Mouse (Mus musculus): ENCODE measurements around the gene Naa80. TPM values are rescaled to one million over a fixed set of nuclear protein-coding genes. Genes with fewer than 3 reads are reported as not detected.
"Not testable (repeated sequence)": the region's sequence is repeated elsewhere in the genome, so short reads cannot be mapped to it uniquely, and the experiment has no call there.

Naa80 gene
- polyA plus RNA-seq, 1 experiment: 46.3 TPM

- H3K4me3 ChIP-seq (ENCODE audit: low read depth, low read length); H3K27me3 ChIP-seq (ENCODE audit: control insufficient read depth, insufficient read depth, low read length); H3K27ac ChIP-seq (ENCODE audit: insufficient read depth, low read depth, low read length): not testable (repeated sequence)
- 89% methylated on average over 6 of the region's 6 CpGs for WGBS
- TF ChIP-seq CTCF (IDR thresholded peaks at IDR 0.05; ENCODE audit: extremely low read depth, insufficient read length, insufficient replicate concordance, low read depth, low read length): peak; percentile 6; the same call in 1 of the 2 replicates
- peaks cover 13% of the 10 kb centered on the region for H3K36me3 ChIP-seq (ENCODE audit: control insufficient read depth, insufficient read depth, low read length)
- H3K4me1 ChIP-seq (ENCODE audit: control insufficient read depth, insufficient read depth, insufficient read length, low read length): peaks cover 41% of the 10 kb centered on the region
These were observed 4.9 kb upstream of the Naa80 start for GRCm38 (mm10) chr9:107573774-107574173.

- H3K4me1 ChIP-seq (ENCODE audit: control insufficient read depth, insufficient read depth, insufficient read length, low read length): peaks cover 31% of the 10 kb centered on the region
- no peak overlapping the region for H3K4me3 ChIP-seq (ENCODE audit: low read depth, low read length)
- TF ChIP-seq CTCF (IDR thresholded peaks at IDR 0.05; ENCODE audit: extremely low read depth, insufficient read length, insufficient replicate concordance, low read depth, low read length) (no peak), POLR2A (IDR thresholded peaks at IDR 0.05; ENCODE audit: low read depth, low read length) (no peak)
- peaks cover 13% of the 10 kb centered on the region for H3K36me3 ChIP-seq (ENCODE audit: control insufficient read depth, insufficient read depth, low read length)
- no peaks in the 10 kb centered on the region for H3K27me3 ChIP-seq (ENCODE audit: control insufficient read depth, insufficient read depth, low read length)
- 23% methylated on average over 14 of the region's 14 CpGs for WGBS
- H3K27ac ChIP-seq (ENCODE audit: insufficient read depth, low read depth, low read length): peak overlapping the region; percentile 89
These were observed 2.9 kb upstream of the Naa80 start for GRCm38 (mm10) chr9:107575579-107576356.

- no peak for TF ChIP-seq CTCF (IDR thresholded peaks at IDR 0.05; ENCODE audit: extremely low read depth, insufficient read length, insufficient replicate concordance, low read depth, low read length)
- peak; percentile 46; the same call in 1 of the 2 replicates for TF ChIP-seq POLR2A (IDR thresholded peaks at IDR 0.05; ENCODE audit: low read depth, low read length)
- Histone ChIP-seq H3K27me3 (ENCODE audit: control insufficient read depth, insufficient read depth, low read length) (no peaks in the 10 kb centered on the region), H3K27ac (ENCODE audit: insufficient read depth, low read depth, low read length) (peak within 1 kb of the TSS; percentile 89), H3K4me3 (ENCODE audit: low read depth, low read length) (peak within 1 kb of the TSS; percentile 56), H3K4me1 (ENCODE audit: control insufficient read depth, insufficient read depth, insufficient read length, low read length) (peaks cover 30% of the 10 kb centered on the region), H3K36me3 (ENCODE audit: control insufficient read depth, insufficient read depth, low read length) (peaks cover 13% of the 10 kb centered on the region)
- WGBS: 11% methylated on average over 16 of the region's 16 CpGs
These were observed 2.2 kb upstream of the Naa80 start, which contains the start of gene Hyal1 for GRCm38 (mm10) chr9:107576357-107577107. Hyal1 (plus strand) TSS chr9:107576927.

- no peak overlapping the region for H3K27ac ChIP-seq (ENCODE audit: insufficient read depth, low read depth, low read length)
- 89% methylated on average over 10 of the region's 10 CpGs for WGBS
- no peak overlapping the region for H3K4me3 ChIP-seq (ENCODE audit: low read depth, low read length)
These were observed 816 bp upstream of the Naa80 start for GRCm38 (mm10) chr9:107577871-107578270.

GRCm38 (mm10) chr9:107579023-107579900 lies 575 bp downstream of the Naa80 start:
- WGBS: 96% methylated on average over 14 of the region's 14 CpGs
- peaks cover 28% of the 10 kb centered on the region; the same call in 1 of the 2 replicates for H3K4me1 ChIP-seq (ENCODE audit: control insufficient read depth, insufficient read depth, insufficient read length, low read length)
- no peak for TF ChIP-seq POLR2A (IDR thresholded peaks at IDR 0.05; ENCODE audit: low read depth, low read length)
- no peak overlapping the region for H3K4me3 ChIP-seq (ENCODE audit: low read depth, low read length)
- 0 out of 2 replicates have a peak, but pooled peaks cover 4% of the 10 kb centered on the region for H3K36me3 ChIP-seq (ENCODE audit: control insufficient read depth, insufficient read depth, low read length)
- no peaks in the 10 kb centered on the region for H3K27me3 ChIP-seq (ENCODE audit: control insufficient read depth, insufficient read depth, low read length)
- no peak overlapping the region for H3K27ac ChIP-seq (ENCODE audit: insufficient read depth, low read depth, low read length)

More at GRCm38 (mm10) chr9:107577871-107578270, 816 bp upstream of the Naa80 start:
- peaks cover 28% of the 10 kb centered on the region; the same call in 1 of the 2 replicates for H3K4me1 ChIP-seq (ENCODE audit: control insufficient read depth, insufficient read depth, insufficient read length, low read length)
- no peaks in the 10 kb centered on the region for H3K27me3 ChIP-seq (ENCODE audit: control insufficient read depth, insufficient read depth, low read length)
- no peak for TF ChIP-seq POLR2A (IDR thresholded peaks at IDR 0.05; ENCODE audit: low read depth, low read length)
- TF ChIP-seq CTCF (IDR thresholded peaks at IDR 0.05; ENCODE audit: extremely low read depth, insufficient read length, insufficient replicate concordance, low read depth, low read length): no peak
- H3K36me3 ChIP-seq (ENCODE audit: control insufficient read depth, insufficient read depth, low read length): peaks cover 4% of the 10 kb centered on the region

- H3K4me1 ChIP-seq (ENCODE audit: control insufficient read depth, insufficient read depth, insufficient read length, low read length): peaks cover 23% of the 10 kb centered on the region; the same call in 1 of the 2 replicates
- peak within 1 kb of the TSS; percentile 91 for H3K27ac ChIP-seq (ENCODE audit: insufficient read depth, low read depth, low read length)
- TF ChIP-seq CTCF (IDR thresholded peaks at IDR 0.05; ENCODE audit: extremely low read depth, insufficient read length, insufficient replicate concordance, low read depth, low read length) (no peak), POLR2A (IDR thresholded peaks at IDR 0.05; ENCODE audit: low read depth, low read length) (peak; percentile 93; the same call in 1 of the 2 replicates)
- H3K4me3 ChIP-seq (ENCODE audit: low read depth, low read length): peak within 1 kb of the TSS; percentile 71
- WGBS: under 1% methylated on average over 32 of the region's 32 CpGs
- H3K36me3 ChIP-seq (ENCODE audit: control insufficient read depth, insufficient read depth, low read length): 0 out of 2 replicates have a peak, but pooled peaks cover 4% of the 10 kb centered on the region
- H3K27me3 ChIP-seq (ENCODE audit: control insufficient read depth, insufficient read depth, low read length): no peaks in the 10 kb centered on the region
These were observed 2.0 kb downstream of the Naa80 start, which contains the start of gene Hyal3 for GRCm38 (mm10) chr9:107580501-107581317. Hyal3 (plus strand) TSS chr9:107580818.

Data from small intestine, adult 2 months (tissue).